Mouse (Mus musculus) megakaryocyte, embryonic 14.5 days (primary cell): ENCODE data around the gene Fhl2.

Experiments
- FLI1 ChIP-seq: IDR thresholded peaks from 2 replicates; pipeline ENCODE4 v1.6.1; 2012; ENCODE audit warnings: low read length, inconsistent platforms, mixed read lengths
- GATA1 ChIP-seq: IDR thresholded peaks from 3 replicates; pipeline ENCODE4 v1.6.1; 2012; ENCODE audit warnings: mixed read lengths, low read length, inconsistent platforms, borderline replicate concordance

DNA sequence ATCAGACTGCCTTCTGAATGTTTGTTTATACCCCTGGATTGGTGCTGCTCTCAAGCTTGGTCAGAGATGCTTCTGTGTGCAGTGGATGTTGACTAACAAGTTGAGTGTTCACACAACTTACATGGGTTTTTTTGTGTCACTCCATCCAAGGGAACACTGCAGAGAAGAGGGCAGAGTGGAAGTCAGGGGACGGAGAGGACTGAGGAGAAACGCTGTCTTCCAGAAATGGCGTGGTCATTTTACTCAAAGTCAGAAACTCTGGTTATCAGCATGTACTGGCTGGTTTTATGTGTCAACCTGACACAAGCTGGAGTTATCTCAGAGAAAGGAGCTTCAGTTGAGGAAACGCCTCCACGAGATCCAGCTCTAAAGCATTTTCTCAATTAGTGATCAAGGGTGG, 75.8 kb downstream of the Fhl2 start:
- TF ChIP-seq GATA1 (no peak), FLI1 (no peak)
